Mouse (Mus musculus): ENCODE measurements around the gene Zranb2.

The Zranb2 gene

DNA sequence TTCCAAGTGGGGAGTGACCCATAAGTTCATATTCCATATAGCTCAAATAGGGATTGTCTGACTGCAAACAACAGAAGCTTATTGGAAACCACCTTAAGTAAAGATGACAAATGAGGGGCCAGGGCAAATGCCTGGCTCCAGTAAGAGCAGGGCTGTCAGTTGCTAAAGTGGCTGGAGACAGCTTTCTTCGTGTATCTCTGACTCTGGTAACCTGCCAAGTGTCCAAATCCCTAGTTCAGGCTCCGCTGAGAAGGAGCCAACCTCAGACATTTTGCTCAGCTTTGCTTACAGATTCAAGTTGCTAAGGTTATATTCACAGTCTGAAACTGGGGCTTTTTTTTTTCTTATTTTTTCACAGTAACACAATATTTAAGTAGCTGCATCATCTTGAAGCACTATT is 45.4 kb downstream of the Zranb2 start:
- DNase-seq, result no peak

DNA sequence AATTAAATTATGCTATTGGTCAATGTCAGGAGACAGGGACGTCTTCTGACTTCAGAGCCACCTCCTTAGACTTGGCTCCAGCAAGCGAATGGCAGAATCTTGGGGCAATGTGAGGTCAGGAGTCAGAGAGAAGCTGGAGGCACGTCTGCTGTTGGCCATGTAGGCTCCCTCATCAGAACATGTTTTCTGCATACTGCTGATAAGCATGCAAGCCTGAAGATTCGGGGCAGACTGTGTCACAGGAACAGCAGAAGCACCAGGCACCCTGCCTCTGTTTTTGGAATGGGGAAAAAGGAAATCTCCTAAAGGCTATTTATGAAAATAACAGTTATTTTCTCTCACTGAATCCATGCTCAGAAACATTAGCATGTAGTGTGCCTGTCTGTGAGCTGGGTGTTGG is 46.3 kb downstream of the Zranb2 start:
- no peak for DNase-seq

DNA sequence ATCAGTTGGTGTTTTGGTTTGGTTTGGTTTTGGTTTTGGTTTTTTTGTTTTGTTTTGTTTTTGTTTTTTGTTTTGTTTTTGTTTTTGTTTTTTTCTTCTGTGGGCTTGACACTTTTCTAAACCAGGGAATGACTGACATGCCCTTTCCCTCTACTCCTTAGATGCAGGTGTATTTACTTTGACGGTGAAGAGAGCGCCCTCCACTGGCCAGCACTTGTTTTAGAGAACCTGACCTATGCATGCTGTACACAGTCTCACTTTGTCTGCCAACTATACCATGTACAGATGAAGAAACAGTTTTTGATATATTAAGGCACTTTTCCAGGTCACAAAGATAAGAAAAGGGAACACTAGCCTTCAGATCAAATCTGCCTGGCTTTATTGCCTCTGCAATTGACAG is 47.8 kb downstream of the Zranb2 start:
- DNase-seq, result no peak

DNA sequence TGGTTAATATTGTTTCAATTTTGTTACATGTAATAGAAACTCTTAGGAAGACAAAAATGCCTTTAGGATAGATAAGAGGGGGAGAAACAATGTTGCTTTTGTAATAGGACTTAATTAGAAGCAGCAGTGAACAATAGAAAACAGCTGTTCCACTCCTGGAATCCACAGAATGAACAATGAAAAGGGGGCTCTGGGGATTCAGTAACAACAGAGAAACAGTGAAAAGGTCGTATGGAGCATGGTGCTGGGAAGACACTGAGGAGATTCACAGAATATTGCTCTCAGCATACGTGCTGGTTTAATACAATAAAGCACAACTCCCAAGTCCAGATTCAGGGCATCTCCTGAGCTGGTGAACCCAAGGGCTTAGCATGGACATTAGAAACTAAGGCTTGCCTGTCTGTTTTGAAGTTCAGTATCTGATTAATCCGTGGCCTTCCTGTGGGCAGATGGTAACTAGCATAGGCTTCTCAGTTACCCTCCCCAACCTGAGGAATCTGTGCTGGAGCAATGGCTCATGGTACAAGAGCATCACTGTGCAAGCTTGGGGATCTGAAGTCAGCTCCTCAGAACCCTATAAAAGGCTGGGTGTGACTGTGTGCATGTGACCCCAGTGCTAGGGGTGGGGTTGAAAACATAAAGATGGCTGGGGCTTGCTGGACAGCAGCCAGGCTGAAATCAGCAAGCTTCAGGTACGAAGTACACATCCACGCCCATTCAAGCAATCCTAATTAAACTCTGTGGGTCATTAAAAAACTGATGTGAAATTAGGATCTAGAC is 48.9 kb downstream of the Zranb2 start:
- no peak for DNase-seq

DNA sequence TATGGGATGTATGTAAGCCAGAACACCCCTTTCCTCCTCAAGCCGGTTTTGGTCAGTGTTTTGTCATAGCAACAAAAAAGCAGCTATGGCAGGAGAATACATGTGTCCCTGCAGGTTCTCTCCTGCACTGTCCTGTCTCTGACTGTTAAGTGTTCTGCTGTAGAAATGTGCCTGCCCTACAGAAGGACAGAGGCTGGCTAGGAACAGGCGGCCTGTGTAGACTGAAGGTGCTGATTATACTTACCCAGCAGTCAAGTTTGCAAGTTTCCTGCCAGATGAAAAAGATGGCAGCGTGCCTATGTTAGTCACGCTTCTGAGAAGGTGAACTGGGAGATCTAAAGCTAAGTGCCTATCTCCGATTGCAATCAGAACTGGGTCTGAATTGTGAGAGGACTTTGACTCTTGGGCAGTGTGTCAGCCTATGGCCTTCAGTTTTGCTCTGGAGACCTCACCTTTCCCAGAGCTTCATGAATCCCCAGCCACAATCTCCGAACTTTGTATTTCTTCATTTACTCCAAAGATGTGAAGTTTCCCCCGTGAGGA is 63.9 kb downstream of the Zranb2 start:
- no peak for DNase-seq
